Mouse (Mus musculus) ovary, postnatal 14 days (tissue): ENCODE data around the gene Tmem151b.

Experiments used
- DNase-seq: peaks from one replicate; pipeline ENCODE4 v3.0.0; 2022; ENCODE audit warnings: low spot score

Gene Tmem151b

DNA sequence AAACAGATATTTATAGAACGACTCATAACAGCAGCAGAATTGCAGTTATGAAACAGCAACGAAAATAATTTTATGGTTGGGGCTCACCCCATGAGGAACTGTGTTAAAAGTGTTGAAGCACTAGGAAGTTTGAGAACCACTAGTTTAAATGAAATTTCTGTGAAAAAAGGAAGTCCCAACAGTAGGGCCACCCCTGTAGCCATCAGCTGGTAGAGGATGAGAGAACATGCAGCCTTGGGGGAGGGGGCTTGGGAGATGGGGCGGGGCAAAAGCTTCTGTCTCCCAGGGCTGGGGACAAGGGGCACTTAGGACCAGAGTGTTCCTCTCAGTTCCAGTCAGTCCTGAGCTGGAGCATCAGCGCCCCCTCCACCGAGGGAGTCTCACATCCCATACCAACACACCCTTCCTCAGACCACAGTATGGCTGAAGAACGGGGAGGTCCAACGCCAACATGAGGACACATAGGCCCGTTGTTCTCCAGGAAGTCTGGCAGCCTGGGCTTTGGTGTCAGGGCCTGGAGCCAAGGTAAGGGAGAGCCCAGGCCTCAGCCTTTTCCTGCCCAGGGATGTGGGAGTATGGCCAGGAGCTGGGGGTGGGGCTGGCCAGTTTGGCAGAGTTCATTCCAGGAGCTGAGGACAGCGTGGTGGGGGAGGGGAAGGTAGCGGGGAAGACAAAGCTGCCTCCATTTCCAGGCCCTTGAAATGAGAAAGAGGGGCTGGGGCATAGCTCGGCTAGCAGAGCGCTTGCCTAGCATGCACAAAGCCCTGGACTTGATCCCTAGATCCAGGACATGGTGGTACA lies 34.8 kb upstream of the Tmem151b start:
- DNase-seq: peak; percentile 82

DNA sequence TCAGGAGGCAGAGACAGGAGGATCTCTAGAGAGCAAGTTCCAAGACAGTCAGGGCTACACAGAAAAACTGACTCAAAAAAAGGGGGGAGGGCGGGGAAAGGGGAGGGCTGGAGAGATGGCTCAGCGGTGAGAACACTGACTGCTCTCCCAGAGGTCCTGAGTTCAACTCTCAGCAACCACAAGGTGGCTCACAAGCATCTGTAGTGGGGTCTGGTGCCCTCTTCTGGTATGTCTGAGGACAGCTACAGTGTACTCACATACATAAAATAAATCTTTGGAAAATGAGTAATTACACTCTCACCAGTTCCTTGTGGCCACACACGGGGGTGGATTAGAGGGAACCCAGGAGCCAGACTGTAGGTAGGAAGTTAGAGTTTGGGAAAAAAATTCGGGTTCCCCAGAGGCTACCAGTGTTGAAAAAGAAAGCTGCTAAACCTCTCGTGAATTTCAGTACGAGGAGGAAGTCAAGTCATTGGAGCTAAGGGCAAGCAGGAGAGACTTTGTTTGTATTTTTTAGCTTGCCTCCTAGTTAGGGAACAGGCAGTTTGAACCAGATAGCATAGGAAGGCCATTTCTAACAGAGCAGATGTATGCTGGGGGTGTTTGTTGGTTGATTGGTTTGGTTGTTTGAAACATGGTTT lies 33.4 kb upstream of the Tmem151b start:
- DNase-seq: no peak

DNA sequence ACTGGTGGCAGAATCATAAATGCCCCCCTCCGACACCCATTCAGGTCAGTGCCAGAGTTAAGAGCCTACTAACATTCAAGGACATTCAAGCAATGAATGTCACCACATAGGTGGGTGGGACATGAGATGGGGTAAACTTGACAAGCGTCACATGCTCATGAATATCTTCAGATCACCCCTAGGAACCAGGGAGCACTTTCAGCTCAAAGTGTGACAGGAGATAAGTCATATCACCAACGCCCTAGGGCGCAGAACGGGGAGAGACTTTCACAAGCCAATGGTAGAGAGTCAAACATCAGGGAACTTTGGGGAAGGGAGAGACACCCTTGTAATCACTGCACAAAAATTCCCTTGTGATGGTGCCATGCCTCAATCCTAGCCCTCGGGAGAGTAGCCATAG lies 32.7 kb upstream of the Tmem151b start:
- no peak for DNase-seq

DNA sequence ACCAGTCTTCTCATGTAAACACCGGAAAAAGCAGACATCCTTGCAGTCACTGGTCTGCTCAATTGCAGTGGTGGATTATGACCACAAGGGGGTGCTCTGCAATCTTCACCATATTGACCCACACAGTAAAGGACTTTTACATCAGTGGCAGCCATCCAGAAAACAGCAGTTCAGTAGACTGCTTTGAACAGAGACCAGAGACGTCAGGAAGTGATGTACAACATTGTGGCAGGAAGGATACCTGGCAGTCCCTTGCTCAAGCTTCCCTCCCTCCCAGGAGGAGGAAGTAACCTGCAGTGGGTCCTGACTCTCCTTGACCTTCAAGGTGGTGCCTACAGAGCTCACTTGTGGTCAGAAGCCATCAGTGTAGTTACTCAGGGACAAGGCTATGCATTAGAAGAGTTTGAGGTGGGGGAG lies 32.1 kb upstream of the Tmem151b start:
- DNase-seq: no peak

DNA sequence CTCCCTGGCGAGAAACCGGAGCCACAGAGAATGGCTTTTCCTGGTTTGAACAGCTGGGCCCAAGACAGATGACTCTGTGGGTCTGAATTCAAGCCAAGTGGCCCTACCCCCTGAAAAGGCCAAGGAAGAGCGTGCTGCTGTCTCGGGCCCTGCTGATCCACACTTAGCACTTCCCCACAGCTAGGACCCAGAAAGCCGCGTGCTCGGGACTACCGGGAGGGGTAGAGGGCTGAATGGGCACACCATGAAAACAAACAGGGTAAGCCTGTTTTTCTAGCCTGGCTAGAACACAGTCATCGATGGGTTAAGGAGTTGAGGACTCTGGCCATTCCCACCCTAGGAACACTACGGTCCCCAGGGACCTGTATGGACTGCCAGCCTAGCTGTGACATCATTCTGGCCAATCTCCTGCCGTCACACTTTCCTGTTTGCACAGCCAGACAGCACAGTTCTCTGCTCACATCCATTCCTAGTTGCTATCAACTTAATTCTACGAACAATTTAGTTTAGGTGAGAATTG lies 31.5 kb upstream of the Tmem151b start:
- DNase-seq: no peak

DNA sequence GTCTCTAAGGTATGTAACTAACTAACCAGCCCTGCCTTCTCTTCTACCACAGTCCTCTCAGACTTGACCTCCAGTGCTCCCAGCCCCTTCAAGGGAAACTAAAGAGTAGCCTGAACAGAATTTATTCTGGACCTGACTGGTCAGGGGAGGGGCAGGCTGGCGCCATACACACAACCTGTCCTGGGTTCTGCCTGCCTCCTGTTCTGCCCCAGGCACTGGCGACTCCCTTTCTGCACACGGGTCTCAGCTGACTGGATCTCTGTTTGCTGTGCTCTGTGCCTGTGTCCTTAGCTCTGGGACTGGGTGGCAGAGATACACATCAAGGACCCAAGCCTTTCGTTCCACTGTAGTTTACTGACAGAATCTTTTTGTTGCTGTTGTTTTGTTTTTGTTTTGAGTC lies 30.1 kb upstream of the Tmem151b start:
- DNase-seq: no peak

DNA sequence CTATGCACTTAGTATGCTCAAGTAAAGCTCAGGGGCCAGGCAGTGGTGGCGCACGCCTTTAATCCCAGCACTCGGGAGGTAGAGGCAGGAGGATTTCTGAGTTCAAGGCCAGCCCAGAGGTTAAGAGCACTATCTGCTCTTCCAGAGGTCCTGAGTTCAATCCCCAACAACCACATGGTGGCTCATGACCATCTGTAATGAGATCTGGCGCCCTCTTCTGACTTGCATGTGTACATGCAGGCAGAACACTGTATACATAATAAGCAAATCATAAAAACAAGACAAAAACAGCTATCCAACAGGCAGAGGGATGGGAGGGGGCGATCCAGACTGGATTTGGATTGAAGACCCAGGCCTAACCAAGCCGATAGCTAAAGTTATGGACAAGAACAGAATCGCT lies 29.4 kb upstream of the Tmem151b start:
- DNase-seq: no peak

DNA sequence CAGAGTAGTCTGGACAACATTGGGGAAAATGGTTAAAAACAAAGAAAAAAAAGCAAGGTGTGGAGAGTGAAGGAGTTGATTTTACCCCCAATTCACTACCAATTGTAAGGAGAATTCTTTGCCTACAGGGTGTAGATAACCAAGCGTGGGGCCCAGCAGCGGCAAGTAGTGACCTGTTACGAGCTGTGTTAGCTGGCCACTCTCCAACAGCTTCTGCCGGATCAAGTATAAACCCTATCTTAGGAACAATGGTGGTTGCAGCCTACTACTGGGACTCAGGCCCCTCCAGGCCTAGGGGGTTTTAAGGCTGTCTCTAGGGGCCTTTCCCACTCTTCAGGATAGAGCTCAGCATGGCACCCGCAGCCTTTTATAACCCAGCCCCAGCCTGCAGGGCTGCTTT lies 28.8 kb upstream of the Tmem151b start:
- DNase-seq: no peak

DNA sequence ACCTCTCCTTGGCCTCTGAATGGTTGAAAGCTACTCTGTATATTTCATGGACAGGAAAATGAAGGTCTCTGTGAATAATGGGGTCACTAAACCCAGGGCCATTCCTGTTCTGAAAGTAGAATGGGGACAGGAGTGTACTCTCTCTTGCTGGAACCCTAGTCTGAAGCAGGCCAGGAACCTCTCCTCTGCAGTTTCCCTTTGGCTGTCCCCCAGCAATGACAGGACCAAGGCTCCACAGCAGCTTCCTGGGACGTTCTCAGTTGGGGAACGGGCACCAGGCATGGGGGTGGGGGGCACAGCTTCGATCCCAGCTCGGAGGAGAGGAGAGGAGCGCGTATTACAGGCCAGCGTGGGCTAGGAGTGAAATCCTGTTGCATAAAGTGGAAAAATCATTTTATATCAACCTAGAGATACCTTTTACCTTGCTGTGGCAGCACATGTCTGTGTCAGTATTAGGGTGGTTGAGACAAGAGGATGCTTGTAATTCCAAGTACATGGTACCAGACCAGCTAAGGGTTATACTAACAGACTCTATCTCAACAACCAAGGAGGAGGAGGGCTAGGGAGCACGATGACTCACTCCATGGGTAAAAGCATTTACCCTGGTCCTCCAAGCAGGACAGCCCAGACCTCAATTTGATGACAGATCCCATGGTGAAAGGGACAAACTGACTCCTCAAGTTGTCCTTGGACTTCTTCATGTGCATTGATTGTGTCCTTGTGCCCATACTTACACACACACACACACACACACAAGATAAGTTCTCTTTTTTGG lies 25.8 kb upstream of the Tmem151b start:
- DNase-seq: no peak

DNA sequence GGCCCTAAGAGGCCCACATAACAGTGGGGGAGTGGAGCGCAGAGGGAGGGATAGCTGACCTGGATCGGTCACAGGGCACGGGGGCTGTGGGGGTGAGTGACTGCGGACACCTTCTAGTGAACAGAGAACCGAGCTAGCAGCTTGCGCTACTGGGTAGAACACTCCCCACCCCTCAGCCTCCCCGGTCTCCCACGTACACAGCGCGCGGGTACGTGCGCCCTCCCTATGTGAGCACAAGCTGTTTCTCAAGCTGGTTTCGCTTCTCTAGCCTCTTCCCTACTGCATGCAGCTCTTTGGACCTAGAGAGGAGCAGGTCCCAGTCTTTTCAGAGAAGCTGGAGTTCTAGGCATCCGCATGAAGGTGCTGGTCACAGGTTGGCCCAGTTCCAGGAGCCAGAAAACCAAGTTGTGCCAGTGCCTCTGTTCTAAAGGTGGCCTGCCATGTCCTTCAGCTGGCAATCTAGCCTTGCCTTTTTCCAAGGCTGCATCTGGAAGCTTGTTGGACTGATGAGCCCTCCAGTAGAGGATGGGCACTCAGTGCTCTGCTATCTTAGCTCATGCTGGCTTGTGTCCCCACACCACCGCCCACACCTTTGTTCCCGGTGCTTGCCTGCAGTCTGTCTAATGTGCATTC lies 24.8 kb upstream of the Tmem151b start:
- DNase-seq: peak; percentile 55

DNA sequence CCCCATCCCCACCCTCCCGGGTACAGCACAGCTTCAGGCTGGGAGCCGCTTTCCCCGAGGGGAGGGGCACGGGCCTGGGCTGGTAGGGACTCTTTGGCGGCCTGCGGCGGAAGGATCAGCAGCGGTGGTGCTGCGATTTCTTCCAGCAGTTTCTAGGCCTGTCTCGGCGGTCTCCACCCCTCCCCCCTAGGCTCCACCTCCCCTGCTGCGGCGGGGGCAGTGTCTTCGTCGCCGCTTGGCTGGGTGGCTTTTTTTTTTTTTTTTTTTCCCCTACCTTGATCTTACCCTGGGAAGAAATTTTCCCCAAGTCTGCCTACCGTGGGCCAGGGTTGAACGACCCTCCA lies 24.3 kb upstream of the Tmem151b start:
- peak; percentile 96 for DNase-seq

DNA sequence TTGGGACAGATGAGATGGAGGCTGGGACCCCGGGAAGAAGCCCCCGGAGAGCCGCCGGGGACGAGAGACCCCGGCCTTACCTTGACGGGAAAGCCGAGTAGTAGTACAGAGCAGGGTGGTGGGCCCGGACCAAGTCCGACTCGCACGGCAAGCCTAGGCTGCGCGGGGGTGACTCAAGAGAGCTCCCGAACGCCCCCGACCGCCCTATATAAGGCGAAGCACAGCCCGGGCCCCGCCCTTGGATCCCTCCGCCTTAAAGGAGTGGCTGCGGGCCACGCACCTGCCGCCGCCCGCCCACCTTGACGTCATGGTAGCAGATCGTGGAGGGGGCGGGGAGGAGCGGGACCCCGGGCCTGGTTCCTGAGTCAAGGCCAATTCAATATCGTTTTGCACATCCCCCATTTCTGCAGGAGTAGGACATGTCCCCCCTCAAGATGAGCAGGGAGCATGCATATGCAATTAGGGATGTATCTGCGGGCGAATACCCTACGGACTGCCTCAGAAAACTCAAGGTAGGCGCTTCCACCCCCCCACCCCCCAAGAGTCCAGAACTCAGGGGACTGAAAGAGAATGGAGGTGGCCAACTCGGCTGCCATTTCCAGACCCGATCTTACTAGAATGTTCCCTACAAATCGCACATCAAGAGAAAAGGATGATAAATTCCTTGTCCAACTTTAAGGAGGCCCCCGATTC lies 23.8 kb upstream of the Tmem151b start, which contains the start of gene Hsp90ab1:
TSS of gene Hsp90ab1 (minus strand) at position 185 of the 693 bp plus-strand sequence.
- DNase-seq: peak; percentile 99

DNA sequence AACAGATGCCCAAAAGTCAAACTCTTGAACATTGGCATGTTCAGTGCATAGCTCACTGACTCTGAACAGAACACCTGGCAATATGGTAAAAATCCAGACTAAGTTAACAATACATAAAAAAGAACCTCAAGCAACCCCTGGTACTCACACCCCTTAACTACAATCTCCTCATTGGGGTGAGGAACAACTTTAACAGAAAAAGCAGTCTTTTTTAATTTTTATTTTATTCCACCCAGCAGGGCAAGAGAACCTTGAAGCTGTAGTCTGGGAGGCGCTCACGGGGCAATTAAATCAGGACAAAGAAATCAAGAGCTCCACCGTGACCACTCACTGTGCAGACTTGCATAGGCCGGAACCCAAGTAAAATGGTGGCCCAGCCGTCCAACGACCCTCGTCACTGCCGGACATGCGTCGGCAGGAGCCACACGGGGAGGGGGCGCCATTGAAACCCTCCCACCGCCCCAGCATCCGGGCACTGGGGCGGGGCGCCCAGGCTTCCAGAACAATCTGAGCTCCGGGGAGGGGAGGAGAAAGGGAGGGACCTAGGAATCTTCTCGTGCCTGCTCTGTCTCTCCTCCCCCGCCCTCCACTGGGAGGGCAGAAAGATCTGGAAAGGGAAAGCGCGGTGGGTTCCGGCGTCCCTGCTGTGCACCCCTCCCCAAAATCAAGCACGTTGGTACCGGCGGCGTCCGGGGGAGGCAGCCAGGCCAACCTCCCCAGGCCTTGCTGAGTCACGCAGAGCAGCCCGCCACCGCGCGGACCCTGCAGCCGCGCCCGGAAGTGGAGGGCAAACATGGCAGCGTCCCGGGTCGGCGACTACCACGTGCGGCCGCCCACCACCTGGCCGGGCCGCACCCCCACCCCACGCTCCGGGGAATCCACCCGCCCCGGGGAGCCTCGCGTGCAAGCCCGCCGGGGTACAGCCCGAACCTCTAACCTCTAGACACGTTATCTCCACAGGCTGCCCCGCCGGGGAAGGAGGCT lies 22.9 kb upstream of the Tmem151b start:
- peak; percentile 54 for DNase-seq

DNA sequence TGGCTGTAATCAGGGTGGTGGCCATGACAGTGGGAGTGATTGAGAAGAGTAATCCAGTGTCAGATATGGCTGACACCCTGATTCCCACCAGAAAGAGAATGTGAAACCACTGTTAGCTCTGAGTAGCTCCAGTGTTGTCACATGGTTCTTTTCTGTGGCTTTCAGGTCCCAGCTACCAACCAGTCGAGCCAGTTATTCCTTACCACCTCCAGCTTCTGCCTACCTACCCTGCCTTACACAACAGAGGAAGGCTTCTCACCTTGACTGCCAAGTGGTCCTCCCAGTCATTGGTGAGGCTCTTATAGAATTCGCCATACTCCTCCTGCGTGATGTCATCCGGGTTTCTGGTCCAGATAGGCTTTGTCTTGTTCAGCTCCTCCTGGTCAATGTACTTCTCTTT lies 20.5 kb upstream of the Tmem151b start:
- DNase-seq: no peak

DNA sequence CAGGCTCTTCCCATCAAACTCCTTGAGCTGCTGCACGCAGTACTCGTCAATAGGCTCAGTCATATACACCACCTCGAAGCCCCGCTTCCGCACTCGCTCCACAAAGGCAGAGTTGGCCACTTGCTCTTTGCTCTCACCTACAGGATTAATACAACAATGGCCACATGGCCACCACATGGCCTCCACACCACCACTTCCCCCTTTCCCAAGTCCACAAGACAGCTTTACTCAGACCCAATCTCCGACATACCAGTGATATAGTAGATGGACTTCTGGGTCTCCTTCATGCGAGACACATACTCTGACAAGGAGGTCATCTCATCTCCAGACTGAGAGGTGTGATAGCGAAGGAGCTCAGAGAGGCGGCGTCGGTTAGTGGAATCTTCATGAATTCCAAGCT lies 19.5 kb upstream of the Tmem151b start:
- DNase-seq: no peak

DNA sequence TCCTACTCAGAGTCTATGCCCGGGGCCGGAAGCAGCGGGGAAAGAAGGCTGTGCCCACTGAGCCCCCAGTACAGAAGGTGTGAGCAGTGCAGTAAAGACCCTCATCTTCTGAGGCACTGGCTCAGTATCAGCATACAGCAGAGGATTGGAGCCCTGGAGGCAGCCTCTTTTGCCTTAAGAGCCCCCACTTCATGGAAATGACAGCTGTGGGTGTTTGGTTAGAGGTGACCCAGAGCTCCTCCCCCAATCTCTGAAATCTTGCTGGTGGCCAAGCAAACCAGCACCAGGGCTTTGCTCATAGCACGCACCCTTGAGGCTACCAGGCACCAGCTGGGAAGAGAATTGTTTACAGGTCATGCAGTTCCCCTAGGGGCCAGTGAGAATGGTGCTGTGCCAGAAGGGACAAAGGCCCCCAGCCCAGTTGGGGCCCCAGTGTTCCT lies 17.7 kb upstream of the Tmem151b start:
- no peak for DNase-seq

DNA sequence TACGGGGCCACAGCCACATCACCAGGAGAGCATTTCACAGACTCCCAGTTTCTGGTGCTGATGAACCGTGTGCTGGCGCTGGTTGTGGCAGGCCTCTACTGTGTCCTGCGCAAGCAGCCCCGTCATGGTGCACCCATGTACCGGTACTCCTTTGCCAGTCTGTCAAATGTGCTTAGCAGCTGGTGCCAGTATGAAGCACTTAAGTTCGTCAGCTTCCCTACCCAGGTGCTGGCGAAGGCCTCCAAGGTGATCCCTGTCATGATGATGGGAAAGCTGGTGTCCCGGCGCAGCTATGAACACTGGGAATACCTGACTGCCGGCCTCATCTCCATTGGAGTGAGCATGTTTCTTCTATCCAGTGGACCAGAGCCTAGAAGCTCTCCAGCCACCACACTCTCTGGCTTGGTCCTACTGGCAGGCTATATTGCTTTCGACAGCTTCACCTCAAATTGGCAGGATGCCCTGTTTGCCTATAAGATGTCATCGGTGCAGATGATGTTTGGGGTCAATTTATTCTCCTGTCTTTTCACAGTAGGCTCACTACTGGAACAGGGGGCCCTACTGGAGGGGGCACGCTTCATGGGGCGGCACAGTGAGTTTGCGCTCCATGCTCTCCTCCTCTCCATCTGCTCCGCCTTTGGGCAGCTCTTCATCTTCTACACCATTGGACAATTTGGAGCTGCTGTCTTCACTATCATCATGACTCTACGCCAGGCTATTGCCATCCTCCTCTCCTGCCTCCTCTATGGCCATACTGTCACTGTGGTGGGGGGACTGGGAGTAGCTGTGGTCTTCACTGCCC lies 17.1 kb upstream of the Tmem151b start:
- DNase-seq: no peak

DNA sequence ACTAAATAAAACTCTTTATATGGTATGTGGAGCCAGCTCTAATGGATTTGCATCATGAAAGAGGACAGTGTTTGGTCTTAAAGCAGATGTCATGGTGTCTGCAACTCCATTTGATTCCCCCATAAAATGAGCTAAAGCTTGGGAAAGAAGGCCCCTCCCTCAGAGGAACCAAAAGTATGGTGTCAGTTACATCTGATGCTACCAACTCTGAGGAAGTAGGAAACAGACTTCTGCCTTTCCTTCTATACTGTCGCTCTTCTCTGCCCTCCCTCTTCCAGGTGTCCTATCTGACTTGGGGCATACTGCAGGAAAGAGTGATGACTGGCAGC lies 16.5 kb upstream of the Tmem151b start:
- no peak for DNase-seq

DNA sequence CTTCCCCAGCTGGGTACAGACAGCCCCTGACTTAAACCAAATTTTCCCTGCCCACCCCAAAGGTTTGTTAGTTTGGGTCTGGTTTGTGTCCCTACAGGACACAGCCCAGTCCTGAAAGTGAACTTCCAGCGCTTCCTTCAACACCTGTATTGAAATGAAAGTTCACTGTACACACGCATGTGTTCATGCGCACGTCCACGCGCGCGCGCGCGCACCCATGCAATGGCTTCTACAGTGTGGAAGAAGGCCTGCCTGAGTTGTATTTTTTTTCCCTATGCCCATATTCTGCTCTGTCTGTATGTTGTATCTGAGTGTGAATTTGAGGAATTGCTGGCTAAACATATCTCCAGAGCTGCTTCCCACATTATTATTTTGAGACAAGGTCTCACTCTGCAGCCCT lies 15.6 kb upstream of the Tmem151b start:
- no peak for DNase-seq
